Mouse (Mus musculus): ENCODE results near the gene Smok2a. TPM values are rescaled to one million over a fixed set of nuclear protein-coding genes. Genes with fewer than 3 reads are reported as not detected.
A peak's percentile ranks its signal among the peaks of the same experiment; 100 is the strongest.
"Not testable (repeated sequence)": the region's sequence is repeated elsewhere in the genome, so short reads cannot be mapped to it uniquely, and the experiment has no call there.

Smok2a gene
- polyA plus RNA-seq, 1 experiment from 2014 or later = not detected

- not testable (repeated sequence) for H3K4me1 ChIP-seq (ENCODE audit: control insufficient read depth, insufficient read depth, low read length); H3K4me2 ChIP-seq; H3K9ac ChIP-seq (ENCODE audit: low read depth, low read length); H3K27me3 ChIP-seq (ENCODE audit: control insufficient read depth, insufficient read depth, low read length); H3K4me3 ChIP-seq (ENCODE audit: low read depth, low read length); H3K36me3 ChIP-seq (ENCODE audit: control insufficient read depth, insufficient read depth, low read length); ATAC-seq (replicated peaks; ENCODE audit: insufficient number of reproducible peaks, low FRiP score, low TSS enrichment); H3K27ac ChIP-seq (ENCODE audit: low read depth, low read length)
- WGBS (ENCODE audit: insufficient replicate concordance) = 66% methylated on average over 2 of the region's 3 CpGs
- H3K9me3 ChIP-seq (replicated peaks; ENCODE audit: control insufficient read depth, low read length) = peaks cover 33% of the 10 kb centered on the region
Measured at GRCm38 (mm10) chr17:13202453-13203107, 18.4 kb upstream of the Smok2a start.

- not testable (repeated sequence) for H3K27me3 ChIP-seq (ENCODE audit: control insufficient read depth, insufficient read depth, low read length); H3K4me2 ChIP-seq; H3K4me3 ChIP-seq (ENCODE audit: low read depth, low read length); H3K27ac ChIP-seq (ENCODE audit: low read depth, low read length); ATAC-seq (replicated peaks; ENCODE audit: insufficient number of reproducible peaks, low FRiP score, low TSS enrichment); H3K4me1 ChIP-seq (ENCODE audit: control insufficient read depth, insufficient read depth, low read length); H3K9ac ChIP-seq (ENCODE audit: low read depth, low read length); H3K36me3 ChIP-seq (ENCODE audit: control insufficient read depth, insufficient read depth, low read length)
- 91% methylated on average over 1 of the region's 1 CpGs for WGBS (ENCODE audit: insufficient replicate concordance)
- H3K9me3 ChIP-seq (replicated peaks; ENCODE audit: control insufficient read depth, low read length) = peaks cover 26% of the 10 kb centered on the region
Measured at GRCm38 (mm10) chr17:13205247-13205646, 15.7 kb upstream of the Smok2a start.

GRCm38 (mm10) chr17:13206491-13206890, 14.5 kb upstream of the Smok2a start:
- no peak overlapping the region for H3K4me2 ChIP-seq

GRCm38 (mm10) chr17:13208460-13208859, 12.5 kb upstream of the Smok2a start:
- not testable (repeated sequence) for H3K4me1 ChIP-seq (ENCODE audit: control insufficient read depth, insufficient read depth, low read length); H3K4me3 ChIP-seq (ENCODE audit: low read depth, low read length); H3K4me2 ChIP-seq; H3K36me3 ChIP-seq (ENCODE audit: control insufficient read depth, insufficient read depth, low read length); H3K27ac ChIP-seq (ENCODE audit: low read depth, low read length); ATAC-seq (replicated peaks; ENCODE audit: insufficient number of reproducible peaks, low FRiP score, low TSS enrichment); H3K27me3 ChIP-seq (ENCODE audit: control insufficient read depth, insufficient read depth, low read length); H3K9ac ChIP-seq (ENCODE audit: low read depth, low read length)
- H3K9me3 ChIP-seq (replicated peaks; ENCODE audit: control insufficient read depth, low read length) = peaks cover 44% of the 10 kb centered on the region

More at GRCm38 (mm10) chr17:13206491-13206890, 14.5 kb upstream of the Smok2a start:
- H3K27ac ChIP-seq (ENCODE audit: low read depth, low read length) = no peak overlapping the region
- no peak overlapping the region for H3K4me3 ChIP-seq (ENCODE audit: low read depth, low read length)
- no peaks in the 10 kb centered on the region for H3K36me3 ChIP-seq (ENCODE audit: control insufficient read depth, insufficient read depth, low read length)
- H3K9me3 ChIP-seq (replicated peaks; ENCODE audit: control insufficient read depth, low read length) = peaks cover 24% of the 10 kb centered on the region
- peak; percentile 35; the same call in 1 of the 2 replicates for ATAC-seq (replicated peaks; ENCODE audit: insufficient number of reproducible peaks, low FRiP score, low TSS enrichment)
- H3K27me3 ChIP-seq (ENCODE audit: control insufficient read depth, insufficient read depth, low read length) = no peaks in the 10 kb centered on the region
- no peaks in the 10 kb centered on the region for H3K4me1 ChIP-seq (ENCODE audit: control insufficient read depth, insufficient read depth, low read length)
- no peak overlapping the region for H3K9ac ChIP-seq (ENCODE audit: low read depth, low read length)
- WGBS (ENCODE audit: insufficient replicate concordance) = 77% methylated on average over 2 of the region's 2 CpGs

- Histone ChIP-seq H3K27ac (ENCODE audit: low read depth, low read length) (no peak overlapping the region), H3K9me3 (replicated peaks; ENCODE audit: control insufficient read depth, low read length) (peaks cover 68% of the 10 kb centered on the region), H3K4me2 (no peak overlapping the region), H3K4me1 (ENCODE audit: control insufficient read depth, insufficient read depth, low read length) (no peaks in the 10 kb centered on the region), H3K36me3 (ENCODE audit: control insufficient read depth, insufficient read depth, low read length) (no peaks in the 10 kb centered on the region), H3K27me3 (ENCODE audit: control insufficient read depth, insufficient read depth, low read length) (no peaks in the 10 kb centered on the region), H3K9ac (ENCODE audit: low read depth, low read length) (no peak overlapping the region), H3K4me3 (ENCODE audit: low read depth, low read length) (no peak overlapping the region)
- 0 out of 2 replicates have a peak, but pooled peaks have one; percentile 22 for ATAC-seq (replicated peaks; ENCODE audit: insufficient number of reproducible peaks, low FRiP score, low TSS enrichment)
- WGBS (ENCODE audit: insufficient replicate concordance) = 65% methylated on average over 7 of the region's 7 CpGs
Measured at GRCm38 (mm10) chr17:13212136-13212850, 8.7 kb upstream of the Smok2a start.

GRCm38 (mm10) chr17:13214169-13214568, 6.8 kb upstream of the Smok2a start:
- no peak for ATAC-seq (replicated peaks; ENCODE audit: insufficient number of reproducible peaks, low FRiP score, low TSS enrichment)
- Histone ChIP-seq H3K4me1 (ENCODE audit: control insufficient read depth, insufficient read depth, low read length) (no peaks in the 10 kb centered on the region), H3K9ac (ENCODE audit: low read depth, low read length) (no peak overlapping the region), H3K27ac (ENCODE audit: low read depth, low read length) (no peak overlapping the region), H3K4me3 (ENCODE audit: low read depth, low read length) (no peak overlapping the region), H3K27me3 (ENCODE audit: control insufficient read depth, insufficient read depth, low read length) (no peaks in the 10 kb centered on the region), H3K9me3 (replicated peaks; ENCODE audit: control insufficient read depth, low read length) (peaks cover 77% of the 10 kb centered on the region), H3K4me2 (no peak overlapping the region), H3K36me3 (ENCODE audit: control insufficient read depth, insufficient read depth, low read length) (no peaks in the 10 kb centered on the region)
- WGBS (ENCODE audit: insufficient replicate concordance) = 53% methylated on average over 4 of the region's 4 CpGs

GRCm38 (mm10) chr17:13215595-13215994, 5.4 kb upstream of the Smok2a start:
- no peak overlapping the region for H3K9ac ChIP-seq (ENCODE audit: low read depth, low read length)
- H3K4me1 ChIP-seq (ENCODE audit: control insufficient read depth, insufficient read depth, low read length) = no peaks in the 10 kb centered on the region
- H3K4me2 ChIP-seq = no peak overlapping the region
- no peak for ATAC-seq (replicated peaks; ENCODE audit: insufficient number of reproducible peaks, low FRiP score, low TSS enrichment)
- no peaks in the 10 kb centered on the region for H3K27me3 ChIP-seq (ENCODE audit: control insufficient read depth, insufficient read depth, low read length)
- no peak overlapping the region for H3K27ac ChIP-seq (ENCODE audit: low read depth, low read length)
- peaks cover 90% of the 10 kb centered on the region for H3K9me3 ChIP-seq (replicated peaks; ENCODE audit: control insufficient read depth, low read length)
- H3K36me3 ChIP-seq (ENCODE audit: control insufficient read depth, insufficient read depth, low read length) = no peaks in the 10 kb centered on the region
- no peak overlapping the region for H3K4me3 ChIP-seq (ENCODE audit: low read depth, low read length)
- 67% methylated on average over 2 of the region's 2 CpGs for WGBS (ENCODE audit: insufficient replicate concordance)

- H3K4me2 ChIP-seq; H3K9ac ChIP-seq (ENCODE audit: low read depth, low read length); H3K27ac ChIP-seq (ENCODE audit: low read depth, low read length); H3K36me3 ChIP-seq (ENCODE audit: control insufficient read depth, insufficient read depth, low read length); H3K4me1 ChIP-seq (ENCODE audit: control insufficient read depth, insufficient read depth, low read length); H3K27me3 ChIP-seq (ENCODE audit: control insufficient read depth, insufficient read depth, low read length); ATAC-seq (replicated peaks; ENCODE audit: insufficient number of reproducible peaks, low FRiP score, low TSS enrichment); H3K4me3 ChIP-seq (ENCODE audit: low read depth, low read length): not testable (repeated sequence)
- WGBS (ENCODE audit: insufficient replicate concordance) = 69% methylated on average over 2 of the region's 2 CpGs
- H3K9me3 ChIP-seq (replicated peaks; ENCODE audit: control insufficient read depth, low read length) = peaks cover 76% of the 10 kb centered on the region
Measured at GRCm38 (mm10) chr17:13221921-13222320, 933 bp downstream of the Smok2a start.

GRCm38 (mm10) chr17:13229957-13230356, 9.0 kb downstream of the Smok2a start, which contains the start of gene Smok2b:
Gene Smok2b (plus strand): TSS chr17:13230257.
- ATAC-seq (replicated peaks; ENCODE audit: insufficient number of reproducible peaks, low FRiP score, low TSS enrichment); H3K27ac ChIP-seq (ENCODE audit: low read depth, low read length); H3K4me2 ChIP-seq; H3K9ac ChIP-seq (ENCODE audit: low read depth, low read length); H3K4me3 ChIP-seq (ENCODE audit: low read depth, low read length); H3K27me3 ChIP-seq (ENCODE audit: control insufficient read depth, insufficient read depth, low read length); H3K36me3 ChIP-seq (ENCODE audit: control insufficient read depth, insufficient read depth, low read length); H3K4me1 ChIP-seq (ENCODE audit: control insufficient read depth, insufficient read depth, low read length): not testable (repeated sequence)
- H3K9me3 ChIP-seq (replicated peaks; ENCODE audit: control insufficient read depth, low read length) = peaks cover 75% of the 10 kb centered on the region
- WGBS (ENCODE audit: insufficient replicate concordance) = 71% methylated on average over 2 of the region's 2 CpGs

Measured in heart, embryonic 11.5 days (tissue).